Mouse (Mus musculus) adrenal gland, adult 2 months (tissue): ENCODE data around the gene Alg3. TPM values are rescaled to one million over a fixed set of nuclear protein-coding genes. Genes with fewer than 3 reads are reported as not detected.

Source experiments
- DNase-seq: peaks from one replicate; pipeline ENCODE4 v3.0.0; 2021
- long read RNA-seq: library from polyadenylated mRNA; stranded (forward); transcript quantifications from one replicate; pipeline ENCODE4 v2.0.0, GENCODE M21; 2021
- polyA plus RNA-seq: library from polyadenylated mRNA; depleted of rRNA; stranded (reverse); fragments of >200 nt; gene quantifications from 2 replicates; pipeline ENCODE4 v1.2.3, GENCODE M21; 2012; rRNA removed
- total RNA-seq, 2 experiments: library from RNA; stranded (reverse); gene quantifications; 2 replicates each; pipeline ENCODE4 v1.2.3; 2021

The Alg3 gene
- total RNA-seq: 10 to 100 TPM; 28.9 to 37.1 TPM
- polyA plus RNA-seq: 32.3 and 47.0 TPM in 2 replicates
- long read RNA-seq, transcript Alg3-201 (9 exons, 1,451 nt): major isoform, 23 of 27 reads
- long read RNA-seq, partial matches to known transcripts: 1 of 27 reads
- long read RNA-seq, other reads (novel, unspliced or antisense): 0 of 27 reads

GRCm38 (mm10) chr16:20611357-20612227, at the start of gene Alg3, which contains the start of the genes Eef1akmt4 and Gm49333:
Gene Alg3, minus strand, starts transcription at chr16:20611735.
Gene Eef1akmt4, plus strand, starts transcription at chr16:20611593.
Gene Gm49333, plus strand, starts transcription at chr16:20611610.
- DNase-seq: peak; percentile 94

- no peak for DNase-seq
Observed at GRCm38 (mm10) chr16:20657661-20658060, 46.1 kb upstream of the Alg3 start.

- no peak for DNase-seq
Observed at GRCm38 (mm10) chr16:20653315-20653714, 41.8 kb upstream of the Alg3 start.

- no peak for DNase-seq
Observed at GRCm38 (mm10) chr16:20651947-20652310, 40.4 kb upstream of the Alg3 start.

GRCm38 (mm10) chr16:20651076-20651946, 39.8 kb upstream of the Alg3 start, which contains the start of gene Psmd2:
Gene Psmd2, plus strand, starts transcription at chr16:20651652.
- peak; percentile 98 for DNase-seq

- peak; percentile 80 for DNase-seq
Observed at GRCm38 (mm10) chr16:20643911-20644310, 32.4 kb upstream of the Alg3 start.

GRCm38 (mm10) chr16:20642161-20642560, 30.6 kb upstream of the Alg3 start:
- DNase-seq: peak; percentile 80

- DNase-seq: no peak
Observed at GRCm38 (mm10) chr16:20638367-20638766, 26.8 kb upstream of the Alg3 start.

- no peak for DNase-seq
Observed at GRCm38 (mm10) chr16:20637410-20637809, 25.9 kb upstream of the Alg3 start.

GRCm38 (mm10) chr16:20629731-20630634, 18.4 kb upstream of the Alg3 start, which contains the start of gene Ece2:
Gene Ece2, plus strand, starts transcription at chr16:20629828.
- DNase-seq: peak; percentile 54

- no peak for DNase-seq
Observed at GRCm38 (mm10) chr16:20628871-20629391, 17.4 kb upstream of the Alg3 start.

GRCm38 (mm10) chr16:20623211-20623610, 11.7 kb upstream of the Alg3 start:
- no peak for DNase-seq

- DNase-seq: peak; percentile 95
Observed at GRCm38 (mm10) chr16:20621991-20622685, 10.6 kb upstream of the Alg3 start.

GRCm38 (mm10) chr16:20621191-20621990, 9.9 kb upstream of the Alg3 start, which contains the start of gene Camk2n2:
Gene Camk2n2, minus strand, starts transcription at chr16:20621287.
- DNase-seq: peak; percentile 91

- no peak for DNase-seq
Observed at GRCm38 (mm10) chr16:20620751-20621190, 9.2 kb upstream of the Alg3 start.

- no peak for DNase-seq
Observed at GRCm38 (mm10) chr16:20620399-20620735, 8.8 kb upstream of the Alg3 start.

- peak; percentile 59 for DNase-seq
Observed at GRCm38 (mm10) chr16:20619541-20620398, 8.2 kb upstream of the Alg3 start.
